Mouse (Mus musculus) intestine, postnatal 0 days (tissue): Measurements from ENCODE around the gene Myo15b. TPM values are rescaled to one million over a fixed set of nuclear protein-coding genes. Genes with fewer than 3 reads are reported as not detected.

Source experiments
- ATAC-seq: fragments of 200-750 bp; cut with Nextera tagmentation; 2 replicates; pipeline ENCODE4 v1.8.0; 2017; ENCODE audit warnings: mild to moderate bottlenecking, moderate TSS enrichment, moderate library complexity
- H3K27ac ChIP-seq: fragments of 300-500 bp; sonication (generic); 2 replicates; pipeline ENCODE4 v1.5.1; 2014; ENCODE audit warnings: mild to moderate bottlenecking, low read depth, low read length, moderate library complexity
- H3K27me3 ChIP-seq: fragments of 300-500 bp; sonication (generic); replicated peaks from 2 replicates; pipeline ENCODE4 v1.6.1; 2014; ENCODE audit warnings: low read length, mixed read lengths; ENCODE audit not compliant: control insufficient read depth, insufficient read depth
- H3K36me3 ChIP-seq: fragments of 300-500 bp; sonication (generic); 2 replicates; pipeline ENCODE4 v1.6.1; 2014; ENCODE audit warnings: mild to moderate bottlenecking, moderate library complexity; ENCODE audit not compliant: control insufficient read depth, insufficient read depth
- H3K4me1 ChIP-seq: fragments of 300-500 bp; sonication (generic); replicated peaks from 2 replicates; pipeline ENCODE4 v1.6.1; 2014; ENCODE audit warnings: antibody characterized with exemption, low read length, mixed read lengths; ENCODE audit not compliant: control insufficient read depth, insufficient read depth
- H3K4me2 ChIP-seq: fragments of 300-500 bp; sonication (generic); replicated peaks from 2 replicates; pipeline ENCODE4 v1.6.1; 2014; ENCODE audit warnings: low read depth, mild to moderate bottlenecking, moderate library complexity
- H3K4me3 ChIP-seq: fragments of 300-500 bp; sonication (generic); 2 replicates; pipeline ENCODE4 v1.5.1; 2014; ENCODE audit warnings: low read depth, low read length
- H3K9ac ChIP-seq: fragments of 300-500 bp; sonication (generic); 2 replicates; pipeline ENCODE4 v1.6.1; 2014; ENCODE audit warnings: mild to moderate bottlenecking, low read depth, low read length
- H3K9me3 ChIP-seq: fragments of 300-500 bp; sonication (generic); 2 replicates; pipeline ENCODE4 v1.6.1; 2016; ENCODE audit warnings: mixed run types; ENCODE audit not compliant: control insufficient read depth
- CTCF ChIP-seq: sonication (generic); IDR thresholded peaks from 2 replicates; pipeline ENCODE4 v1.5.1; 2016; ENCODE audit warnings: low read depth, mild to moderate bottlenecking, control low read depth, antibody characterized with exemption, moderate library complexity
- WGBS: fragments of 180-500 bp; shearing (Covaris S2); extraction: QIAGEN DNeasy Blood & Tissue Kit; methylation state at CpG from one replicate; pipeline ENCODE4 v1.1.7; 2014; 5-methylcytosine and 5-hydroxymethylcytosine counted together
- polyA plus RNA-seq: library from polyadenylated mRNA; unstranded; fragments of >200 nt; fragmentation: Nextera tagmentation; extraction: Ambion mirVana; gene quantifications from 2 replicates; pipeline ENCODE4 v1.2.1, GENCODE M21; 2015

The Myo15b gene
- polyA plus RNA-seq, 1 experiment from 2014 or later, result 332 TPM

GRCm38 (mm10) chr11:115821001-115821400 is 37.2 kb upstream of the Myo15b start:
- Histone ChIP-seq H3K27me3 (no peaks in the 10 kb centered on the region), H3K4me2 (no peak overlapping the region), H3K27ac (no peak overlapping the region), H3K4me3 (no peak overlapping the region), H3K4me1 (0 out of 2 replicates have a peak, but pooled peaks cover 5% of the 10 kb centered on the region), H3K9ac (no peak overlapping the region), H3K9me3 (no peaks in the 10 kb centered on the region), H3K36me3 (peaks cover 25% of the 10 kb centered on the region; the same call in 1 of the 2 replicates)
- ATAC-seq, result no peak
- 71% methylated on average over 4 of the region's 4 CpGs for WGBS
- no peak for TF ChIP-seq CTCF

GRCm38 (mm10) chr11:115823774-115824740 is 34.1 kb upstream of the Myo15b start, which contains the start of gene Llgl2:
TSS of gene Llgl2 (plus strand) at chr11:115824049.
- TF ChIP-seq CTCF, result no peak; the same call in 1 of the 2 replicates
- peak within 1 kb of the TSS; percentile 81 for H3K4me3 ChIP-seq
- no peaks in the 10 kb centered on the region for H3K9me3 ChIP-seq
- H3K4me1 ChIP-seq, result peaks cover 14% of the 10 kb centered on the region
- H3K4me2 ChIP-seq, result peak within 1 kb of the TSS; percentile 90
- under 1% methylated on average over 87 of the region's 87 CpGs for WGBS
- H3K36me3 ChIP-seq, result peaks cover 17% of the 10 kb centered on the region; the same call in 1 of the 2 replicates
- H3K27ac ChIP-seq, result peak within 1 kb of the TSS; percentile 97
- peak within 1 kb of the TSS; percentile 83 for H3K9ac ChIP-seq
- ATAC-seq, result peak; percentile 96
- no peaks in the 10 kb centered on the region for H3K27me3 ChIP-seq

- TF ChIP-seq CTCF, result no peak
- Histone ChIP-seq H3K9ac (peak overlapping the region; percentile 83), H3K27me3 (no peaks in the 10 kb centered on the region), H3K4me1 (peaks cover 14% of the 10 kb centered on the region), H3K9me3 (no peaks in the 10 kb centered on the region), H3K4me3 (peak overlapping the region; percentile 81), H3K27ac (peak overlapping the region; percentile 97), H3K36me3 (peaks cover 16% of the 10 kb centered on the region; the same call in 1 of the 2 replicates), H3K4me2 (peak overlapping the region; percentile 90)
- ATAC-seq, result peak; percentile 58
- WGBS, result 14% methylated on average over 11 of the region's 11 CpGs
Observed at GRCm38 (mm10) chr11:115824813-115825212, 33.4 kb upstream of the Myo15b start.

- H3K36me3 ChIP-seq, result peaks cover 5% of the 10 kb centered on the region; the same call in 1 of the 2 replicates
- 52% methylated on average over 5 of the region's 5 CpGs for WGBS
- no peaks in the 10 kb centered on the region for H3K9me3 ChIP-seq
- TF ChIP-seq CTCF, result no peak
- H3K4me3 ChIP-seq, result peak overlapping the region; percentile 81; the same call in 1 of the 2 replicates
- no peak overlapping the region for H3K27ac ChIP-seq
- ATAC-seq, result no peak
- H3K4me1 ChIP-seq, result peaks cover 18% of the 10 kb centered on the region
- no peak overlapping the region for H3K9ac ChIP-seq
- H3K27me3 ChIP-seq, result no peaks in the 10 kb centered on the region
- peak overlapping the region; percentile 90 for H3K4me2 ChIP-seq
Observed at GRCm38 (mm10) chr11:115826487-115826886, 31.7 kb upstream of the Myo15b start.

GRCm38 (mm10) chr11:115827624-115828023 is 30.6 kb upstream of the Myo15b start:
- H3K27me3 ChIP-seq, result no peaks in the 10 kb centered on the region
- no peaks in the 10 kb centered on the region for H3K9me3 ChIP-seq
- ATAC-seq, result no peak
- WGBS, result 72% methylated on average over 6 of the region's 6 CpGs
- peak overlapping the region; percentile 90 for H3K4me2 ChIP-seq
- H3K36me3 ChIP-seq, result no peaks in the 10 kb centered on the region; the same call in 1 of the 2 replicates
- no peak overlapping the region for H3K27ac ChIP-seq
- peaks cover 21% of the 10 kb centered on the region for H3K4me1 ChIP-seq
- H3K4me3 ChIP-seq, result no peak overlapping the region
- no peak for TF ChIP-seq CTCF
- no peak overlapping the region for H3K9ac ChIP-seq

- no peak overlapping the region for H3K27ac ChIP-seq
- TF ChIP-seq CTCF, result no peak
- peaks cover 19% of the 10 kb centered on the region for H3K4me1 ChIP-seq
Observed at GRCm38 (mm10) chr11:115829036-115829435, 29.2 kb upstream of the Myo15b start.

More at GRCm38 (mm10) chr11:115829036-115829435, 29.2 kb upstream of the Myo15b start:
- H3K4me2 ChIP-seq, result 0 out of 2 replicates have a peak overlapping the region, but pooled peaks have one; percentile 46
- H3K36me3 ChIP-seq, result no peaks in the 10 kb centered on the region; the same call in 1 of the 2 replicates
- H3K9ac ChIP-seq, result no peak overlapping the region
- no peaks in the 10 kb centered on the region for H3K9me3 ChIP-seq
- WGBS, result 60% methylated on average over 4 of the region's 4 CpGs
- ATAC-seq, result no peak
- H3K4me3 ChIP-seq, result no peak overlapping the region
- no peaks in the 10 kb centered on the region for H3K27me3 ChIP-seq
